Mouse (Mus musculus) ES-E14 (cell line): ENCODE measurements around the gene Phf7. TPM values are rescaled to one million over a fixed set of nuclear protein-coding genes. Genes with fewer than 3 reads are reported as not detected.
A peak's percentile ranks its signal among the peaks of the same experiment; 100 is the strongest.

Experiments used
- DNase-seq: peaks from one replicate; pipeline ENCODE4 v3.0.0-alpha.2; 2013; ENCODE audit warnings: low read depth, low spot score
- H3K27ac ChIP-seq: 2 replicates; pipeline ENCODE4 v1.5.1; 2012; ENCODE audit warnings: low read depth, mild to moderate bottlenecking, low read length, moderate library complexity, mixed read lengths; ENCODE audit not compliant: poor library complexity, insufficient read depth, severe bottlenecking
- H3K36me3 ChIP-seq: 2 replicates; pipeline ENCODE4 v1.6.1; 2012; ENCODE audit warnings: mild to moderate bottlenecking, low read length, moderate library complexity, mixed read lengths; ENCODE audit not compliant: control insufficient read depth, poor library complexity, insufficient read depth, severe bottlenecking
- H3K4me1 ChIP-seq, 2 experiments: fragments of 150-350 bp in 1 of 2; sonication (generic) in 1 of 2; 2 replicates each; pipeline ENCODE4 v1.6.1; 2012; ENCODE audit warnings: low read length in 2 of 2, mild to moderate bottlenecking in 1 of 2, mixed read lengths in 1 of 2; ENCODE audit not compliant: control insufficient read depth in 2 of 2, insufficient read depth in 2 of 2, poor library complexity in 1 of 2
- H3K4me3 ChIP-seq, 2 experiments: fragments of 150-350 bp in 1 of 2; sonication (generic) in 1 of 2; 2 replicates each; pipeline ENCODE4 v1.5.1; 2012; ENCODE audit warnings: low read length in 2 of 2, low read depth in 1 of 2, mild to moderate bottlenecking in 1 of 2, mixed read lengths in 1 of 2; ENCODE audit not compliant: insufficient read depth in 1 of 2, poor library complexity in 1 of 2, severe bottlenecking in 1 of 2
- H3K9ac ChIP-seq: 2 replicates; pipeline ENCODE4 v1.6.1; 2012; ENCODE audit warnings: low read depth, mild to moderate bottlenecking, low read length, mixed read lengths; ENCODE audit not compliant: poor library complexity, insufficient read depth, severe bottlenecking
- H3K9me3 ChIP-seq: fragments of 150-350 bp; sonication (generic); 2 replicates; pipeline ENCODE4 v1.6.1; 2012; ENCODE audit warnings: low read depth, mild to moderate bottlenecking, low read length; ENCODE audit not compliant: control insufficient read depth, insufficient read depth
- CHD2 ChIP-seq: IDR thresholded peaks from 2 replicates; pipeline ENCODE4 v1.6.1; 2014; ENCODE audit warnings: mild to moderate bottlenecking, low read depth, low read length, inconsistent platforms
- HCFC1 ChIP-seq: IDR thresholded peaks from 2 replicates; pipeline ENCODE4 v1.6.1; 2012; ENCODE audit warnings: low read length, inconsistent platforms, borderline replicate concordance; ENCODE audit not compliant: insufficient read depth
- MAFK ChIP-seq: IDR thresholded peaks from 2 replicates; pipeline ENCODE4 v1.6.1; 2014; ENCODE audit warnings: mild to moderate bottlenecking, low read depth, low read length, inconsistent platforms; ENCODE audit not compliant: insufficient read depth
- ZC3H11A ChIP-seq: IDR thresholded peaks from 2 replicates; pipeline ENCODE4 v1.6.1; 2012; ENCODE audit warnings: low read depth, mild to moderate bottlenecking, inconsistent platforms, low read length, borderline replicate concordance
- ZNF384 ChIP-seq: IDR thresholded peaks from 2 replicates; pipeline ENCODE4 v1.6.1; 2012; ENCODE audit warnings: low read depth, low read length, inconsistent platforms
- in situ Hi-C, 2 experiments: fragments of 600-800 bp; cut with MboI; formaldehyde crosslinking; loops; one replicate each; pipeline ENCODE4 v1.15.1; 2025; ENCODE audit warnings: low sequenced_read_pairs in 2 of 2, inconsistent platforms in 1 of 2; ENCODE audit not compliant: unreplicated experiment in 2 of 2
- total RNA-seq: library from RNA; depleted of rRNA; stranded (reverse); fragments of 300-350 nt; gene quantifications from 2 replicates; pipeline ENCODE4 v1.2.3, GENCODE M21; 2012

The Phf7 gene
- total RNA-seq, 1 experiment: 5.3 TPM

GRCm38 (mm10) chr14:31250222-31251083 lies 664 bp downstream of the Phf7 start:
- Histone ChIP-seq H3K9me3 (no peaks in the 10 kb centered on the region), H3K4me1 (no peaks in the 10 kb centered on the region; a peak in 1 of 4 replicates), H3K9ac (peak overlapping the region; percentile 86), H3K27ac (no peak overlapping the region), H3K4me3 (peak overlapping the region; percentile 73 to 92), H3K36me3 (peaks cover 22% of the 10 kb centered on the region)
- DNase-seq: no peak
- TF ChIP-seq CHD2 (no peak), MAFK (no peak), HCFC1 (no peak), ZC3H11A (no peak), ZNF384 (no peak)
- in situ Hi-C loops: loop anchor here in 1 of 2 experiments (10.0 kb wide), 1 partner anchor 64 kb away; no protein-coding TSS in a partner anchor

- TF ChIP-seq MAFK: no peak
Measured at GRCm38 (mm10) chr14:31248396-31248795, 2.7 kb downstream of the Phf7 start.

DNA sequence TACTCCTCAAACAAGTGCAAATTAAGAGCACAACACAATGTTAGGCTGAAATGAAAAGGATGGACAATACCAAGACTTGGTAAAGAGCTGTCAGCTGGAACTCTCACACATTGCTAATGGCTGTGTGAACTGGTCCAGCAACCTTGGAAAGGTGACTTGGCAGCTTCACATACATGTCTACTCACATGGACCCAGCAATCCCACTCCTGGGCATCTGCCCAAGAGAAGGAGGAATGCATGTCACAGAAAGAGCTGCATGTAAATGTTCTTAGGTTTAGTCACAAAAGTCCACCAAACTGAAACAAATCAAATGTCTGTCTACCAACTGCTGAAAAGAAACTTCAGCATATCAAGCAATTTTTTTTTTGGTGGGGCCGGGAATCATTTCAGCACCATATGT lies 5.2 kb downstream of the Phf7 start:
- Histone ChIP-seq H3K4me3 (no peak overlapping the region), H3K9ac (no peak overlapping the region), H3K9me3 (no peaks in the 10 kb centered on the region), H3K27ac (no peak overlapping the region), H3K4me1 (no peaks in the 10 kb centered on the region), H3K36me3 (no peaks in the 10 kb centered on the region)
- TF ChIP-seq HCFC1 (no peak), CHD2 (no peak)
- in situ Hi-C loops: no loop called here
- DNase-seq: no peak

More at GRCm38 (mm10) chr14:31248396-31248795, 2.7 kb downstream of the Phf7 start:
- Histone ChIP-seq H3K9ac (no peak overlapping the region), H3K4me3 (no peak overlapping the region), H3K36me3 (peaks cover 6% of the 10 kb centered on the region; the same call in 1 of the 2 replicates), H3K9me3 (no peaks in the 10 kb centered on the region), H3K27ac (no peak overlapping the region), H3K4me1 (no peaks in the 10 kb centered on the region; a peak in 1 of 4 replicates)
- in situ Hi-C loops: no loop called here
- no peak for DNase-seq

DNA sequence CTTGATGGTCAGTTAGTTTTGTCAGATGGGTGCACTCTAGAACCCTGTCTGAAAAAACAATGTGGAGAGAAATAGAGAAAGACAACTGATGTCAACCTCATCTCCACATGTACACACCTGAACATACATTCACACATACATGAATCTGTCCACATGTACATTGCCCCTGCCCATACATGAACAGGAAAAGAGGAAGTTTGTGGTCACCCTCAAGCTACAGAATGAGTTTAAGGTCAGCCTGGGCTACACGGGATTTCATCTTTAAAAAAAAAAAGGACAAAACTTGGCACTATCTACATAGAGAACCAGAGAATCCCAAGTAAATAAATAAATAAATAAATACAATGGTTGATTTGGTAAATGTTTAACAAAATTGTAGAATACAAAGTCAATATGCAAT lies 6.3 kb downstream of the Phf7 start:
- in situ Hi-C loops: no loop called here
- no peaks in the 10 kb centered on the region for H3K4me1 ChIP-seq
- no peak overlapping the region for H3K4me3 ChIP-seq
- no peak overlapping the region for H3K9ac ChIP-seq
- H3K27ac ChIP-seq: no peak overlapping the region
- no peaks in the 10 kb centered on the region for H3K9me3 ChIP-seq
- H3K36me3 ChIP-seq: no peaks in the 10 kb centered on the region
- no peak for DNase-seq
- TF ChIP-seq ZC3H11A (no peak), HCFC1 (no peak), ZNF384 (no peak), CHD2 (no peak)

- H3K9ac ChIP-seq: no peak overlapping the region
- no peak overlapping the region for H3K27ac ChIP-seq
- DNase-seq: no peak
- H3K36me3 ChIP-seq: no peaks in the 10 kb centered on the region
- H3K4me1 ChIP-seq: no peaks in the 10 kb centered on the region
- in situ Hi-C loops: no loop called here
- no peak for TF ChIP-seq MAFK
- TF ChIP-seq HCFC1: no peak
- TF ChIP-seq ZC3H11A: no peak
- TF ChIP-seq ZNF384: no peak
- no peak for TF ChIP-seq CHD2
- H3K4me3 ChIP-seq: no peak overlapping the region
- no peaks in the 10 kb centered on the region for H3K9me3 ChIP-seq
Measured at GRCm38 (mm10) chr14:31240528-31240927, 10.6 kb downstream of the Phf7 start.
